Mouse (Mus musculus) ovary, postnatal 14 days (tissue): ENCODE data around the gene Nab2.

Experiments
- DNase-seq: peaks from one replicate; pipeline ENCODE4 v3.0.0; 2022; ENCODE audit warnings: low spot score

Nab2 gene

DNA sequence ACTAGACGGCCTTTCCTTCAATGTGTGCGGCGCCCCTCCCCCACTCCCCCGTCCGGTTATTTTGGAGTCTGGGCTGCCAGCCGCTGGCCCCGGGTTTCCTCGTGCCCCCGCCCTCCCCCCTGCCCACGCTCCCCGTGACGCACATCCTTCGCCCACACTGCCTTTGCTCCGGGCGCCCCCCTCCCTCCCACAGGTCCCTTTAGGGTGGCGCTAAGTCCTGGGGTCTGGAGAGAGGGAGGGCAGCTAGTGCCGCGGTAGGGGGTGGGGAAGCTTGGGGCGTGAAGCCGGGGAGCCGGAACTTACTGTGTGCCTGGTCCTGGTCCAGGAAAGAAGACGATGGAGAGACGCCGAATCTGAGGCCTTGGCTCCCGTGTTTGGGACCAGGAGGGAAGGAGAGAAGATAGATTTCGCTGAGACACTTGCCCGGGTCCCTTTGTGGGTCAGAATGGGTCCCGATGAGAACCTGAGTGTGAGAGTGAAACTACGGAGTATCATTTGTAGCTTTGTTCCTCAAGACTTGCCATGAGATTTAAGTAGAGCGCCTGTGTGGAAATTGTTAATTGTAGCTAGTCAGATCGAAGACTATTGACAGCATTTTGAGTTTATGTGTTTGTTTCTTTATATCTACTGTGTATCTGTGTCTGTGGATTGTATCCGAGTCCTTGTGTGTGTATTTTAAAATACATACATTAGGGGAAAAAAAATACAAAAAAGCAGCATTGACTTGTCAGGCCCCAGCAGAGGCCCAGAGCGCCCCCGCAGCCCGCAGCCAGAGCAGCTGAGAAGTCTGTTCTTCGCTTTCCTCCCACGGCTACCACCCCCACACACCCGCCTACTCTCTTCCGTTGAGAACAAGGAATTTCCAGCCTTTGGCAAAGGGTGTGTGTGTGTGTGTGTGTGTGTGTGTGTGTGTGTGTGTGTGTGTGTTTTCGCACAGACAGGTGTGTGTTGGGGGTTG lies at the start of gene Nab2:
Nab2 (minus strand) TSS at position 476 of the 958 bp plus-strand sequence.
- DNase-seq: peak; percentile 66

DNA sequence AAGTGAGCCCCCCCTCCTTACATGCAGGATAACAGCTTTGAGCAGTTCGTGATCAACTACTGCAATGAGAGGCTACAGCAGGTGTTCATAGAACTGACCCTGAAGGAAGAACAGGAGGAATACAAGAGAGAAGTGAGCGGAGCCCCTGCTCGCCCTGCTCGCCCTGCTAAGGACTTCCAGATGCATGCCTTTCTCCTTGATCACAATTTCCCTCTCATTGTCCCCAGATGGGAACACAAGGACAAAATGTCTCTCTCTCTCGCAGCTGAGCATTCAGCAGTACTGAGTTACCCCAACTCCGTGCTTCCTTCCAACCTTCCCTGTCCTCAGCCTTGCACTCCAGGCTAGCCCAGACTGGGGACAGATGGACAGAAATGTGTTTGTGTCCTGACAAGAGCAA lies 44.4 kb upstream of the Nab2 start:
- DNase-seq: no peak

DNA sequence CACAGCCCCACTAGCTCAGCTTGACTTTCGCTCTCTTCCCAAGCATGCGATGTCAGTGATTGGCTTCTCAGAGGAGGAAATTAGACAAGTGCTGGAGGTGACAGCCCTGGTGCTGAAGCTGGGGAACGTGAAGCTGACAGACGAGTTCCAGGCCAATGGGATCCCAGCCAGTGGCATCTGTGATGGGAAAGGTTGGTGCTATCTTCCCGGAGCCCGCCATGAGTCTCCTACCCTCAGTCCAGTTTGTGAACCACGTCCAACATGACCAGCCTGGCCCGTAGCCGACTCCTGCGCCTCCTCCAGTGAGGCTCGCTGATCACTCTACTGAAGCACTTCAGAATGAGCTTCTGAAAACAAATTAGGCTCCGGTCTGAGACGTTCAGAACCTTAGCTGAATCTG lies 42.0 kb upstream of the Nab2 start:
- DNase-seq: no peak

DNA sequence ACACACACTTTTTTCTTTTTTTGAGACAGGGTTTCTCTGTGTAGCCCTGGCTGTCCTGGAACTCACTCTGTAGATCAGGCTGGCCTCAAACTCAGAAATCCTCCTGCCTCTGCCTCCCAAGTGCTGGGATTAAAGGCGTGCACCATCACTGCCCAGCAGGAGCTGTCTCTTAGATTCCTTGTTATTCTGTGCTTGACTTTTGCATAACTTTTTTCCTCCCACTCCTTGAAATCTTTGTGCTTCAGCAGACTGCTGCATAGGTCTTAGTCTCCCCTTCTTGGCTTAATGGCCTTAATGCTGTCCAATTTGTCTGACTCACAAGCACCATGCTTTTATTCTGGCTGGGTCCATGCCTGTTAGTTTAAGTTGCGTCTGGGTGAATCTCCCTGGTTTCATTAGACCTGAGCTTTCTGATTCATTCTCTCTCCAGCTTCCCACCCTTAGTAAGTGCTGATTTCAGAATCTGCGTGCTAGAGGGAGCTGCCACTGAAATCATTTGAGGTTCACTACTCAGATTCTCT lies 40.5 kb upstream of the Nab2 start:
- DNase-seq: no peak

DNA sequence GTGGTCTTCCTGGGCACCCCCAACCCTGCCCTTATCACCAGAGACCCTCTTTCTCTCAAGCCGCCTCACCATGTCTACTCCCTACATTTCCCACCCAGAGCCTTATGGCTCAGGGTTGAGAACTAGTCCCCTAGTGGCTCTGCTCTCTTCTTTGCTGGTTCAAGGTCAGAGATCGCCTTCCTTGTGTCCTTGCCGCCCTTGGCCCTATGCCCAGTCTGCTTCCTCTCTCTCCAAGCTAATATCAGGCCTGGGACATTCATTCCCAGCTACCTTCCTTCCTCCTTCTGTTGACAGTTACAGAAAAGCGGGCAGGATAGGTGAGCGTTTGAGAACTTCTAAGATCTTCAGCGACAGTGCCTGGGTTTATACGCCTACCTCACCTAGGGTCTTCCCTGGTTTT lies 39.4 kb upstream of the Nab2 start:
- DNase-seq: no peak

DNA sequence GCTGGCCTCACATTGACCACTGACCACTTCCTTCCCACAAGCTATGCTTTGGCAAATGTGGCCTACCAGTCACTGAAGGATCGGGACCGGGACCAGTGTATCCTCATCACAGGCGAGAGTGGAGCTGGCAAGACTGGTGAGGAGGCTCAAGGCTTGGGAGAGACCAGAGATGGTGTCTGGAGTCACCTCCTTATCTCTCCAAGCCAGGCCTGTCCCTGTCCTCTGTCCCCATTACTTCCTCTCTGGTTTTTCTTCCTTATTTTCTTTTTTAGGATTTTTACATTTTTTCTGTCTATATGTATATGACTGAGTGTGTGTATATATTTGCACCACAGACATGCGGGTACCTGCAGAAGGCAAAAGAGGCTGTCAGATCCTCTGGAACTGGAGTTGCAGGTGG lies 37.4 kb upstream of the Nab2 start:
- DNase-seq: no peak

DNA sequence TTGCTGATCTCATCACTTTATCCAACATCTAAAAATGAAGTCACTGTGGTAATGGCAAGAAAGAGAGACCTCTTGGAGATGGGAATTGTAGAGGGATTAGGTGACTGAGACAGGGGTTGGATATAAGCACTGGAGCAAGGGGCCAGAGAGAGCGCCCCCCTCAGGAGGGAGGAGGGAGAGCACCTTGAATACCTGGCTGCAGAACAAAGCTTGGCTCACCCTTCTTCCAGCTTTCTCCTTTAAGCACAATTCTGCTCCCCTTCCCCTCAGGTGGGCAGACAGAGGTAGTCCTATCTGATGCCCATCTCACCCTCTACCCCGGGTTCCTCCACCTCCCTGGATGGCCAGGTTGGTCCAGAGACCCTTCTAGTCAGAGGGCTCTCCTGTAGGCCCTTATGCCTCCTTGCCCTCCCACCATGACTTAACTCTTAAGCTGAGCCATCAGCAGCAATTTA lies 36.4 kb upstream of the Nab2 start, which contains the start of gene Myo1a:
Myo1a (plus strand) TSS at position 405 of the 455 bp plus-strand sequence.
- no peak for DNase-seq

DNA sequence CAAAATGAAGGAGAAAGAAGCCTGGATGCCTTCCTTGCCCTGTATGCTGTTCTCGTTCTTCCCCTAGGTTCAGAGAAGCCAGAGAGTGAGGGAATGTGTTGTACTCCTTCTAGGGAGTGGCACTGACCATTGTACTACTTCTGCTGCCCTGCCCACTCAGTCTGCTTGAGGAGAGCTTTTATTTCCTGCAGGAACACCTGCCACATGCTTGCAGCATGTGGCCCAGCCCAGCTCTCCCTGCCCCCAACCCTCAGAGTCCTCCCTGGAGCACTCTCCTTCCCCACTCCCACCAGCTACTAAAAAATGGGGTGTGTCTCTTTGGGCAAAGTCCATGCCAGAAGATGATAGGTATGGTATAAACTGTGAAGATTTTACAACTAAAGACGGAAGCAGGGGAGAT lies 35.9 kb upstream of the Nab2 start:
- no peak for DNase-seq

DNA sequence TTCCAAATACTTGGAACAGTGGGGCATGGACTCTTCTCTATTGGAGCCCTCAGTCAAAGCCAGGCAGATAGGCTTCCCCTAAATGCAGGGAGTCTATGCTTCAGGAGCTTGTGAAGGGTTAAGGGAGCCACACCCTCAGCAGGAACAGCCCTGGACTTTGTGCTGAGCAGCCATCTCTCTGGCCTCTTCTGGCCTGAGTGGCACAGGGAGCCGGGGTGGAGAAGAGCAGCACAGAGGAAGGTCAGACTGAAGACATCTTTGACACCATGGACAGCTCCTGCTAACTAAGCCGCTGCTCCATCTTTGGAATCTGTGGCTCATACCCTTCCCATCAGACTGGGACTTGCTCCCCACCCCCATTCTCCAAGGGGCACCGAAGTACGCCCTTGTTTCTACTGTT lies 34.9 kb upstream of the Nab2 start:
- DNase-seq: no peak

DNA sequence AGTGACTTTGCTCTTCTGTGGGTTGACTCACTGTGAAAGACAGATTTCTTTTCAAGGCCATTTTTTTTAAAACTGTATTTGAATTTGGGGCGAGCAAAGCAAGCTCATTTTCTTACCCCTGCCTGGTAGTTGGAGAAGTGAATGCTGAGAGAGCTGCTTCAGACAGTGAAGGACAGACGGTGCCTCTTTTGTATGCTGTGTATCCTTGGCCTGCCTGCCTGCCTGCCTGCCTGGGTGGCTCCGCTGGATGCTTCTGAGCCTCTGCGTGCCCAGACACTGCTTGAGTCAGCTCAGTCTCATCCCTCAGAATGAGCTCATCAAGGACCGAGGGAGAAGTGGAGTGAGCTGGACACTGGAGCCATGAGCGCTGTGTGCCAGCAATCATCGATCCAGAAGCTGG lies 30.6 kb upstream of the Nab2 start:
- DNase-seq: no peak

DNA sequence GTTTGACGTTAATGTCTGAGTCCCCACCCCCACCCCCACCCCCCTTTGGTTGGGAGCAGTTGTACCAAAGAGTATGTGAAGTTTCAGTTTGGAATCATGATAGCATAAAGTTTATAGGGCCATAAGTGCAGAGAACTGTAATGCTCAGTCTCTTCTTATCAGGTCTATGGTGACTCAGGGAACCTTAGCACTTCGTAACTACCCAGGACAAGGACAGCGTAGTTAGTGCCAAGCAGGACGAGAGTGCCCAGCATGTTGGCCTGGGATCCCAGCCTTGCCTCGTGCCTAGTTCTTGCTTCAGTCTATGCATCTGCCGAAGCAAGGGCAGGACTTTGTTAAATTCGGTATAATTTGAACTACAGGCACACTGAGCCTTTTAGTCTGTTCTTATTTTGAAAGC lies 27.4 kb upstream of the Nab2 start:
- DNase-seq: no peak

DNA sequence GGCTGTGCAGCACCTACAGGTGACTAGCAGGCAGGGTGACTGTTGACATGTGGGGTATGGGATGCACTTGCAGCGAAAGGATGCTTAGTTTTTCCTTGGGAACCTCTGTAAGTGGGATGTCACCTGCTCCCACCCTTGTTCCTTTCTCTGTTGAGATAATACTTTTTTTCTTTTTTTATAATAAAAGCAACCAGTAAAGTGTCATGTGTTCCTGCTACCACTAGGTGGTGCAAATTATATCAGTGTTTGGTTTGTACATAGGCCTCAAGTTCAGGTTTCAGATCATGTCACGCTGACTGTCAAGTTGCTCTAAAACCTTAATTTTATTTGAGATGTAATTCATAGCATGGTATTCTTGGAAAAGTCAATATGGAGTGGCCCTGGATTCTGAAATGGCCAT lies 26.3 kb upstream of the Nab2 start:
- no peak for DNase-seq

DNA sequence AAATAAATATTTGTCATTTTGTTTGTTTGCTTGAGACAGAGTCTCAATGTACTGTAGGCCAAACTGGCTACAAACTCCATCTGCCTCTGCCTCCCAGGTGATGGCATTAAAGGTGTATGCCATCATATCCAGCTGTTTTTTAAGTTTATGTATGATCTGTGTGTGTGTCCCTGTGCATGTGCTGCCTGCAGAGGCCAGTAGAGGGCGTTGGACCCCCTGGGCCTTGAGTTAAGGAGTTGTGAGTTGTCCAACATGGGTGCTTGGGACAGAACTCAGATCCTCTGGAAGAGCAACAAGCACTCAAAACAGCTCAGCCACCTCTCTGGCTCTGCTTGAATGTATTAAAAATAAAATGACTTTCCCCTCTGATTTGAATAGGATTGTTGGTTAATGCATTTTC lies 22.7 kb upstream of the Nab2 start:
- no peak for DNase-seq

DNA sequence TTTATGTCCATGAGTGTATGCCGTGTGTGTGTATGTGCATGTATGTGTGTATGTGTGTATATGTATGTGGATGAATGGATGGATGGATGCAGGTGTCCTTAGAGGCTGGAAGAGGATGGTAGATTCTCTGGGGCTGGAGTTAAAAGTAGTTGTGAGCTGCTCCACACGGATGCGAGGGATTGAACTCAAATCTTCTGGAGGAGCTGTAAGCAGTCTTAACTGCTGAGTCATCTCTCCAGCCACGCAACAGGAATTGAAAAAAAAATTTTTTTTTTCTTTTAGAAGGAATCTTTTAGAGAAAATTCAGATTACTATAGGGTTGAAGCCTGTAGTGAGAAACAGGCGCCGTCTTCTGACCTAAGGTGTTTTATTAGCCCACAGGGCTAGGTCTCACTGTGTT lies 14.5 kb upstream of the Nab2 start:
- DNase-seq: no peak

DNA sequence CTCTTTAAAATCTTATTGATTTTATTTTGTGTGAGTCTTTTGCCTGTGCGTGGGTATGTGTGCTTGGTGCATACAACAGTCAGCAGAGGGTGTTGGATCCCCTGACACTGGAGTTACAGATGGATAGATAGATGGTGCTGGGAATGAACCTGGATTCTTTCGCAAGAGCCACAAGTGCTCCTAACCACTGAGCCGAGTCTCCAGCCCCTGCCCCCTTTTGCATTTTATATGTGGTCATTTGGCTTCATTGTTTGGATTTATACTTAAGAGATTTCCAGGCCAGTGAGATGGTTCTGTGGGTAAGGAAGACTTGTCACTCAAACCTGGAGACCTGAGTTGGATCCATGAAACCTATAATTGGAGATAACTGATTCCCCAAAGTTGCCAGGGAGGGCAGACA lies 11.5 kb upstream of the Nab2 start:
- no peak for DNase-seq

DNA sequence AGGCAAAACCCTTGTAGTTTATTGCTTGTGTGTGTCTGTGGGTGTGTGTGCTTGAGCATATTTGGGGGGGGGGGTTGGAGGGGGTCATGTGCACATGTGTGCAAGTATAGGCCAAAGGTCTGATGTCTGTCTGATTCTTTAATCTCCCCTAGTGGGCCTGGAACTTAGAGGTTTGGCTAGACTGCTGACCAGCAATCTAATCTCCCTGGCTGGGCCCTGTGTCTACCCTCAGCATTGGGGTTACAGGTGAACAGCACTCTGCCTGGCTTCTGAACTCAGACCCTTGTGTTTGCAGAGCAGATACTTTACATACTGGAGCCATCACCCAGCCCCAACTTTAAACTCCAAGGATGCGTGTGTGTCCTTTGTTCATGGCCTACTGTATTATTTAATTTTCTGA lies 10.8 kb upstream of the Nab2 start:
- DNase-seq: no peak

DNA sequence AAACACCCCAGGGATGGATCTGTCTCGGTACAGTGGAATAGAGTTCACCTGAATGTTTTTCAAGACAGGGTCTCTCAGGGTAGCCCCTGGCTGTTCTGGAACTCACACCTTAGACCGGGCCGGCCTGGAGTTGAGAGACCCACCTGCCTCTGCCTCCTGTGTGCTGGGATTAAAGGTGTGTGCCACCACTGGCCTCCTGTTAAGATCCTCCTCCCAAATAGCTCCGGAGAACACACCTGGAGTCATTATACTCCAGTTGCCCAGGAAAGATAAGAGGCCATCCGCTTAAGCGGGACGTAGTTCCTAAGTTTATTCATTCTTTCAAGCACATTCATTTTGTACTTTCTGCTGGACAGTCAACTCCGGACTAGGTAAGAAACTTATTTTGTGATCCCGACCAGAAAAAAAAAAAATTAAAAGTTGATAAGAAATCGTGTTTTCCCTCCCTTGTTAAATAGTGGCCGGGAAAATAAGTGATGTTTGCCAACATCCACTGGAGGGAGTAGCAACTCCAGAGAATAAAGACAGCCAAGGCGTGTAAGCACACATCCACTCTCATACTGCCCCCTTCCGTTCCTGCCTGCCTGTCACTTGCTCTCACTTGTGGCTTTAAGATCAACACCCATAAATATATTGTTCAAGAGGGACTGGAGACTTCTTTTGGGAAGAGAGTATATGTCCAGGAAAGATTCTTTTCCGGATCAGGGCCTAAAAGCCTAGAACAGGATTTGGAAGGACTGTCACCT lies 9.4 kb upstream of the Nab2 start:
- peak; percentile 60 for DNase-seq

DNA sequence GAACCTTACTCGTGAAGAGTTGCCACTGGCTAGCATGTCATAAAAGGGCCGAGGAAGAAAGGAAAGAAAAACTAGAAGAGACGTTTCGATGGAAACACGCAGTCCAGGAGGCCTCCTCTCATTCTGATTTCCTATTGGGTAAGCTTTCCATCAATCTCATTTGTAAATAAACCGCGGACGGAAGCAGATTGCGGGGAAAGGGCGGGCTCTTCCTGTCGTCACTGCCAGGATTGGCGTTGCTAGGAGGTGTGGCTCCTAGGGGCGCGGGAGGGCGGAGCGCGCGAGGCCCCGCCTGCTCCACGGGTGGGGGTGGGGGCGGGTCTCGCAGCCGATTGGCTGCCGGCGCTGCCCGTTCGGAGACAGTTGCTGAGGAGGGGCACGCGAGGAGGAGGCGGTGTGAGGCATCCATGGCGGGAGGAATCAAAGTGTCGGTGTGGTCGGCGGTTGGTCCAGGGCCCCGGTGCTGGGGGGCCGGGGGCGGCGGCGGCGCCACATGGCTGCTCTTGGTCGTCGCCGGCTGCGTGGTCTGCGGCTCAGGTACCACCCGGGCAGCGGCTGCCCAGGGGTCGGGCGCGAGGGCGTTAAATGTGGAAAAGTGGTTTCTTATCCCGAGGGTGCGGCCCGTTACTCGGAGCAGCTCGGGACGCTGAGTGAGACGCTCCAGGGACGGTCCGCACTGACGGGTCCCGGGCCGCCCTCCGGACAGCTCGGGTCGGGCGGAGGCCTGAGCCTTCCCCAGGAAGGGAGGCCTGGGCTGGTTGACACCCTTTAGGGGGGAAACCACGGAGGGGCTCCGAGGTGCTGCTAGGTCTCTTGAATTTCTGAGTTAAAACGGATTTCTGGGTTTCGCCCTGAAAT lies 8.6 kb upstream of the Nab2 start:
- peak; percentile 84 for DNase-seq

DNA sequence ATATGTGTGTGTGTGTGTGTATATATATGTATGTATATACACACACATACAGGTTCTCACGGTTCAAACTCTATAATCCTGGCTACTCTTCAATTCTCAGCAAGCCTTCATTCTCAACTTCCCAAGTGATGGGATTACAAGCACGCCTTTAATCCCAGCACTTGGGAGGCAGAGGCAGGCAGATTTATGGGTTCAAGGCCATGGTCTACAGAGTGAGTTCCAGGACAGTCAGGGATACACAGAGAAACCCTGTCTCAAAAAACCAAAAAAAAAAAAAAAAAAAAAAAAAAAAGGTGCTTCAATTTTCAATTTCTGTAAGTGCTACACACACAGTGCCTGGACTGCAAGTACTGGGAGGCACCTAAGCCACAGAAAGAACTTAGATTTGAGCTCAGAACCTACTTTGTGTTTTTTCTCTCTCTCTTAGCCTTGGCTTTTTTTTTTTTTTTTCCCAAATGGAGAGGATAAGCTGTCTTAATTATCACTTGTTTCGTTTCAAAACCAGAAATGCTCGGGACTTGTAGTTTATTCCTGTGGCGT lies 7.6 kb upstream of the Nab2 start:
- DNase-seq: no peak

DNA sequence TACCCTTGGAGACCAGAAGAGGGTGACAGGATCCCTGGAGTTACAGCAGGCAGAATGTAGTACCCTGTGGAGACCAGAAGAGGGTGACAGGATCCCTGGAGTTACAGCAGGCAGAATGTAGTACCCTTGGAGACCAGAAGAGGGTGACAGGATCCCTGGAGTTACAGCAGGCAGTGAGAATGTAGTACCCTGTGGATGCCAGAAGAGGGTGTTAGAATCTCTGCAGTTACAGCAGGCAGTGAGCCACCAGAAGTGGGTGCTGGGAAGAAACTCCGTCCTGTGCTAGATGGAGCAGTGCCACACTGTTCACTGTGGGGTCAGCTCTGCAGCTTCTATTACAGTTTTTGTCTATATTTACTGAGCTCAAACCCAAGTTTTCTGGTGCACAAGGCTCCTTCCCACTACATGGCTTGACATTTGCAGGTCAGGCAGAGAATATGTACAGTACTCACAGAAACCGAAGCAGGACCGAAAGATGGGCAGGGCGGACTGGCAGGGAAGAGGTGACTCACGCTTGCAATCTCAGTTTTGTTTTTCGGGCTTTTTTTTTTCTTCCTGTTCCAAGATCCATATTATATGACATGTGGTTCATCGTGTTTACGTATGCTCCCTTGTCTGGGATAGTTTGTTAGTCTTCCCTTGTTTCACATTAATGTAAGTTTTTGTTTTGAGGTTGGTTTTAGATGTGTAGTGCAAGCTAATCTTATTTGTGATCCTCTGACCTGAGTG lies 6.6 kb upstream of the Nab2 start:
- peak; percentile 88 for DNase-seq

DNA sequence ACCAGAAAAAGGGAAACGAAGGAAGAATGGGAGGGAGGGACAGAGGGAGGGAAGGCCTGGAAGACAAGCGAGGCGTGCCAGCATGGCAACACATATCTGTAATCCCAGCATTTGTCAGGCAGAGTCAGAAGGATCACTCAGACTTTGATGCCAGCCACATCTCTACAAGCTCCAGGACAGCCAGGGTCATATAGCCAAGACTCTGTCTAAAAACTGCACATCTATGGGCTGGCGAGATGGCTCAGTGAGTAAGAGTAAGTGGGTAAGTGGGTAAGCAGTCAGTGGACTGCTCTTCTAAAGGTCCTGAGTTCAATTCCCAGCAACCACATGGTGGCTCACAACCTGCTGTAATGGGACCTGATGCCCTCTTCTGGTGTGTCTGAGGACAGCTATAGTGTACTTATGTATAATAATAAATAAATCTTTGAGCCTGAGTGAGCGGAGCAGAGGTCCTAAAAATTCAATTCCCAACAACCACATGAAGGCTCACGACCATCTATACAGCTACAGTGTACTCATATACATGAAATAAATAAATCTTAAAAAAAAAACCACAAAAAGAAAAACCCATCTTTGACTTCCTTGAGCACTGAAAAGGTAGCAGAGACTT lies 5.8 kb upstream of the Nab2 start:
- no peak for DNase-seq
